Mouse (Mus musculus): ENCODE measurements around the gene Olfr1218. TPM values are rescaled to one million over a fixed set of nuclear protein-coding genes. Genes with fewer than 3 reads are reported as not detected.

The Olfr1218 gene
- not detected for polyA plus RNA-seq (2017; shearing (Covaris generic))

GRCm38 (mm10) chr2:89061087-89061486, at the start of gene Olfr1218:
Olfr1218 (minus strand) TSS chr2:89061187.

GRCm38 (mm10) chr2:89106735-89107134, 45.7 kb upstream of the Olfr1218 start, which contains the start of gene Olfr1220:
Olfr1220 (minus strand) TSS chr2:89106835.

GRCm38 (mm10) chr2:89083413-89083812, 22.4 kb upstream of the Olfr1218 start, which contains the start of gene Olfr1219:
Olfr1219 (minus strand) TSS chr2:89083513.

GRCm38 (mm10) chr2:89031965-89032364, 29.0 kb downstream of the Olfr1218 start, which contains the start of gene Olfr1217:
Olfr1217 (minus strand) TSS chr2:89032065.

GRCm38 (mm10) chr2:89018240-89018639, 42.7 kb downstream of the Olfr1218 start, which contains the start of gene Olfr1216:
Olfr1216 (minus strand) TSS chr2:89018340.

GRCm38 (mm10) chr2:89006873-89007272, 54.1 kb downstream of the Olfr1218 start, which contains the start of gene Olfr1215:
Olfr1215 (minus strand) TSS chr2:89006973.

Other genes starting within 250 kb of the Olfr1218 start
- gene Olfr1202, start 246.7 kb downstream of the Olfr1218 start, polyA plus RNA-seq (2017; shearing (Covaris generic)), result 0.19 TPM
- gene Olfr1205, start 231.4 kb downstream of the Olfr1218 start, polyA plus RNA-seq (2017; shearing (Covaris generic)), result not detected
- not detected for gene Olfr1204, start 211.9 kb downstream of the Olfr1218 start, polyA plus RNA-seq (2017; shearing (Covaris generic))
- gene Olfr1206, start 198.0 kb downstream of the Olfr1218 start, polyA plus RNA-seq (2017; shearing (Covaris generic)), result 0.24 TPM
- not detected for gene Olfr1208, start 158.9 kb downstream of the Olfr1218 start, polyA plus RNA-seq (2017; shearing (Covaris generic))
- not detected for gene Olfr1209, start 146.0 kb downstream of the Olfr1218 start, polyA plus RNA-seq (2017; shearing (Covaris generic))
- not detected for gene Olfr1211, start 123.1 kb downstream of the Olfr1218 start, polyA plus RNA-seq (2017; shearing (Covaris generic))
- gene Olfr1212, start 107.2 kb downstream of the Olfr1218 start, polyA plus RNA-seq (2017; shearing (Covaris generic)), result not detected
- not detected for gene Gm13762, start 80.9 kb downstream of the Olfr1218 start, polyA plus RNA-seq (2017; shearing (Covaris generic))
- not detected for gene Olfr1214, start 68.5 kb downstream of the Olfr1218 start, polyA plus RNA-seq (2017; shearing (Covaris generic))
- gene Olfr1215, start 54.2 kb downstream of the Olfr1218 start, polyA plus RNA-seq (2017; shearing (Covaris generic)), result 0.19 TPM
- gene Olfr1216, start 42.8 kb downstream of the Olfr1218 start, polyA plus RNA-seq (2017; shearing (Covaris generic)), result not detected
- gene Olfr1217, start 29.1 kb downstream of the Olfr1218 start, polyA plus RNA-seq (2017; shearing (Covaris generic)), result not detected
- gene Olfr1219, start 22.3 kb upstream of the Olfr1218 start, polyA plus RNA-seq (2017; shearing (Covaris generic)), result not detected
- gene Olfr1220, start 45.6 kb upstream of the Olfr1218 start, polyA plus RNA-seq (2017; shearing (Covaris generic)), result 0.09 TPM
- not detected for gene Olfr1221, start 56.1 kb upstream of the Olfr1218 start, polyA plus RNA-seq (2017; shearing (Covaris generic))
- gene Olfr1222, start 71.9 kb upstream of the Olfr1218 start, polyA plus RNA-seq (2017; shearing (Covaris generic)), result not detected
- not detected for gene Olfr1223, start 90.4 kb upstream of the Olfr1218 start, polyA plus RNA-seq (2017; shearing (Covaris generic))
- not detected for gene Olfr1224-ps1, start 102.9 kb upstream of the Olfr1218 start, polyA plus RNA-seq (2017; shearing (Covaris generic))
- gene Olfr1225, start 113.5 kb upstream of the Olfr1218 start, polyA plus RNA-seq (2017; shearing (Covaris generic)), result not detected
- not detected for gene Olfr1226, start 138.9 kb upstream of the Olfr1218 start, polyA plus RNA-seq (2017; shearing (Covaris generic))
- not detected for gene Olfr1228, start 192.9 kb upstream of the Olfr1218 start, polyA plus RNA-seq (2017; shearing (Covaris generic))
- gene Olfr1229, start 226.8 kb upstream of the Olfr1218 start, polyA plus RNA-seq (2017; shearing (Covaris generic)), result 0.11 TPM
- not detected for gene Olfr1230, start 236.1 kb upstream of the Olfr1218 start, polyA plus RNA-seq (2017; shearing (Covaris generic))
- not detected for gene Olfr1231, start 245.9 kb upstream of the Olfr1218 start, polyA plus RNA-seq (2017; shearing (Covaris generic))